Mouse (Mus musculus): ENCODE data around the gene Riox1.

The Riox1 gene

GRCm38 (mm10) chr12:83949776-83950492, 474 bp upstream of the Riox1 start:
- DNase-seq (ENCODE audit: low spot score in 2 of 2) = no peak

GRCm38 (mm10) chr12:83950840-83951701, 663 bp downstream of the Riox1 start:
- DNase-seq (ENCODE audit: low spot score in 2 of 2) = peak in 1 of 2 experiments; percentile 21

- DNase-seq (ENCODE audit: low spot score in 2 of 2) = no peak
These were observed 1.5 kb downstream of the Riox1 start for GRCm38 (mm10) chr12:83951711-83952575.

GRCm38 (mm10) chr12:83958278-83958677, 7.9 kb downstream of the Riox1 start:
- DNase-seq (ENCODE audit: low spot score in 2 of 2) = no peak

- no peak for DNase-seq (ENCODE audit: low spot score in 2 of 2)
These were observed 14.8 kb downstream of the Riox1 start for GRCm38 (mm10) chr12:83965235-83965634.

GRCm38 (mm10) chr12:83972117-83972516, 21.7 kb downstream of the Riox1 start:
- DNase-seq (ENCODE audit: low spot score in 2 of 2) = peak in 1 of 2 experiments; percentile 47

GRCm38 (mm10) chr12:83978862-83979261, 28.5 kb downstream of the Riox1 start:
- no peak for DNase-seq (ENCODE audit: low spot score in 2 of 2)

- DNase-seq (ENCODE audit: low spot score in 2 of 2) = no peak
These were observed 31.2 kb downstream of the Riox1 start for GRCm38 (mm10) chr12:83981615-83982014.

- DNase-seq (ENCODE audit: low spot score in 2 of 2) = no peak
These were observed 34.3 kb downstream of the Riox1 start, which contains the start of gene Heatr4 for GRCm38 (mm10) chr12:83984752-83985151. TSS of gene Heatr4 (minus strand) at chr12:83984852.

- peak in 1 of 2 experiments; percentile 51 for DNase-seq (ENCODE audit: low spot score in 2 of 2)
These were observed 36.8 kb downstream of the Riox1 start for GRCm38 (mm10) chr12:83987242-83987582.

GRCm38 (mm10) chr12:83987583-83988441, 37.4 kb downstream of the Riox1 start, which contains the start of gene Acot2:
TSS of gene Acot2 (plus strand) at chr12:83987861.
- DNase-seq (ENCODE audit: low spot score in 2 of 2) = peak; percentile 78 to 82

- no peak for DNase-seq (ENCODE audit: low spot score in 2 of 2)
These were observed 38.1 kb downstream of the Riox1 start for GRCm38 (mm10) chr12:83988483-83988882.

- DNase-seq (ENCODE audit: low spot score in 2 of 2) = no peak
These were observed 39.0 kb downstream of the Riox1 start for GRCm38 (mm10) chr12:83989378-83989777.

GRCm38 (mm10) chr12:83997221-83997620, 46.8 kb downstream of the Riox1 start:
- no peak for DNase-seq (ENCODE audit: low spot score in 2 of 2)

GRCm38 (mm10) chr12:83998341-83999107, 48.1 kb downstream of the Riox1 start:
- no peak for DNase-seq (ENCODE audit: low spot score in 2 of 2)

- DNase-seq (ENCODE audit: low spot score in 2 of 2) = peak; percentile 47 to 82
These were observed 48.8 kb downstream of the Riox1 start for GRCm38 (mm10) chr12:83999237-83999636.

- no peak for DNase-seq (ENCODE audit: low spot score in 2 of 2)
These were observed 50.0 kb downstream of the Riox1 start for GRCm38 (mm10) chr12:84000418-84000817.
